Mouse (Mus musculus) G1E (cell line): ENCODE measurements at regions not wholly inside any gene's neighbourhood (a gene's known extent, or its start where the extent isn't known, plus 50 kb on each side); places are given as distances from the start of the nearest gene placed in this dataset.

Experiments
- ATAC-seq: 2 replicates; pipeline ENCODE4 v1.8.0; 2016; ENCODE audit warnings: mild to moderate bottlenecking; ENCODE audit not compliant: insufficient number of reproducible peaks, poor library complexity, low FRiP score, severe bottlenecking; ENCODE audit errors: extremely low read depth
- DNase-seq: peaks from one replicate; pipeline ENCODE4 v3.0.0; 2012; ENCODE audit warnings: low spot score
- H3K27me3 ChIP-seq: 2 replicates; pipeline ENCODE4 v1.6.1; 2012; ENCODE audit warnings: mild to moderate bottlenecking, low read length, inconsistent platforms; ENCODE audit not compliant: insufficient read depth
- H3K36me3 ChIP-seq: replicated peaks from 2 replicates; pipeline ENCODE3; 2012; ENCODE audit warnings: mild to moderate bottlenecking, inconsistent platforms
- H3K4me1 ChIP-seq: 2 replicates; pipeline ENCODE4 v1.6.1; 2012; ENCODE audit warnings: low read depth, low read length, inconsistent platforms, mixed read lengths; ENCODE audit not compliant: insufficient read depth
- H3K4me3 ChIP-seq: 2 replicates; pipeline ENCODE4 v1.5.1; 2012; ENCODE audit warnings: low read depth, mild to moderate bottlenecking, inconsistent platforms, low read length, moderate library complexity, mixed read lengths
- H3K9me3 ChIP-seq: replicated peaks from 2 replicates; pipeline ENCODE4 v1.6.1; 2012; ENCODE audit warnings: inconsistent platforms
- CTCF ChIP-seq: IDR thresholded peaks from 2 replicates; pipeline ENCODE4 v1.5.1; 2012; ENCODE audit warnings: low read depth, low read length, inconsistent platforms, mixed read lengths
- GATA1 ChIP-seq: IDR thresholded peaks from 2 replicates; pipeline ENCODE4 v1.6.1; 2012; ENCODE audit warnings: borderline replicate concordance, low read length, inconsistent platforms, mixed read lengths
- GATA2 ChIP-seq: IDR thresholded peaks from 2 replicates; pipeline ENCODE4 v1.6.1; 2012; ENCODE audit warnings: low read depth, low read length, inconsistent platforms, borderline replicate concordance
- POLR2AphosphoS5 ChIP-seq: IDR thresholded peaks from 2 replicates; pipeline ENCODE4 v1.6.1; 2012; ENCODE audit warnings: low read depth, low read length, inconsistent platforms; ENCODE audit not compliant: insufficient replicate concordance
- TAL1 ChIP-seq: conservative IDR thresholded peaks from 2 replicates; pipeline ENCODE4 v1.6.1; 2012; ENCODE audit warnings: low read depth, low read length, inconsistent platforms, mixed read lengths

DNA sequence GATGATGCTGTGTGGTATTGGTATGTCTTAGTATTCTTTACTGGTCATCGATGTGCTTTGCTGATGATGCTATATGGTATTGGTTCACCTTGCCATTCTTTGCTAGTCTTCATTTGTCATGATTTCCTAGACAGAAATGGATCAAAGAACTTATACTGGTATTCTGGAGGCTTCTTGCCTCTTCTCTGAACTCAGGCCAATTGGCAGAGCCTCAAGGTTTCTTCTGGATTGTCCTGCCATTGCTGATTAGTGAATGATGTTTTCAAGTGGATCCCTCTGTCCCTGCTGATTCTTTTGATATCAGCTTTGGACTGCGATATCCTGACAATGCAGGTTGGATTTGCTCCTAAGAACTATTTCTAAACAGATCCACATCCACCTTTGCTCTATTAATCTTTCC lies 179.1 kb upstream of the Tas2r119 start:
- TF ChIP-seq GATA1: no peak
- no peak for TF ChIP-seq POLR2AphosphoS5
- TF ChIP-seq GATA2: no peak
- no peak for TF ChIP-seq CTCF
- no peak for TF ChIP-seq TAL1
- H3K27me3 ChIP-seq: no peaks in the 10 kb centered on the region

DNA sequence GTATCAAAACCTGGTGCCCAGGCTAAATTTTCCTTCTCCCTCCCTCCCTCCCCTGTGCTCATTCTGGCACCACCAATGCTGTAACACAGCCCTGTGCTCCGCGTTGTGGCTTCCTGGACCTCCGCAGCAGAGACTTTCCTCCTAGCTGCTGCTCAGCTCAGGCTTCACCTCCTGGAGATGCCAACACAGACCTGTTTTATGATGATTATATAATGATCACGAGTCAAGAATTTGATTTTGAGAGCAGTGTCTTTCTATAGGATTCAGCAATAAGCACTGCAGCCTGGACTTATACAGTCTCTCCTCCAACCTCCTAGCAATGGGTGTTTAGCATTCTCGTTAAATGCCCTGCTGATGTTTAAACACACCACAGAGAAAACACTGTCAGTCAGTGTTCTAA lies 177.5 kb upstream of the Tas2r119 start:
- Histone ChIP-seq H3K36me3 (no peaks in the 10 kb centered on the region), H3K27me3 (no peaks in the 10 kb centered on the region), H3K4me3 (no peak overlapping the region), H3K4me1 (no peaks in the 10 kb centered on the region), H3K9me3 (no peaks in the 10 kb centered on the region)
- DNase-seq: no peak
- no peak for TF ChIP-seq POLR2AphosphoS5
- no peak for TF ChIP-seq GATA1
- TF ChIP-seq TAL1: no peak
- no peak for ATAC-seq

More for the DNA sequence above, 179.1 kb upstream of the Tas2r119 start:
- Histone ChIP-seq H3K4me3 (no peak overlapping the region), H3K4me1 (no peaks in the 10 kb centered on the region), H3K9me3 (no peaks in the 10 kb centered on the region), H3K36me3 (no peaks in the 10 kb centered on the region)
- ATAC-seq (no peak), DNase-seq (no peak)

DNA sequence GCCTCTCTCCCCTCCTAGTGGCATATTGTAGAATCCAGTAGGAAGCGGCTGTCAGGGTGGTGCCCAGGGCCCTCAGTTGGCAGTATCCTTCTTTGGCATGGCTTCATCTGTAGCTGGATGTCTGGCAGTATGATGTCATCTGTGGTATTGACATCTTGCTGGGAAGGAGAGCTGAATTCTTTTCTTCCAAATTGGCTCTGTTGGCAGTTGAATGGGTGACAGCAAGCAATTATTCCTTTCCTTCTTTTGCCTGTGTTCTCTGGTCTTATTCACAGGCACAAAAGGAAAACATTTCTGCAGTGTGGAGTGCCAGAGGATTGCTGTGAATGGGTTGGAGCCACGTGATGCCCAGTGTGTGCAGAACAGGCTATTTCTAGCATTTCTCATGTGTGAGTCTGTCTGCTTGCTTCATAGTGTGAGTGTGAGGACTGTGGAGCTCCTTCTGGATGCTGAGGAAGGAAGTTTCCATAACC lies 174.1 kb upstream of the Tas2r119 start:
- DNase-seq: no peak
- no peak for TF ChIP-seq GATA2
- no peak for TF ChIP-seq POLR2AphosphoS5
- TF ChIP-seq TAL1: no peak
- no peak for TF ChIP-seq GATA1
- no peak for TF ChIP-seq CTCF
- ATAC-seq: no peak
- no peaks in the 10 kb centered on the region for H3K4me1 ChIP-seq
- H3K36me3 ChIP-seq: no peaks in the 10 kb centered on the region
- H3K4me3 ChIP-seq: no peak overlapping the region
- H3K9me3 ChIP-seq: no peaks in the 10 kb centered on the region
- no peaks in the 10 kb centered on the region for H3K27me3 ChIP-seq

DNA sequence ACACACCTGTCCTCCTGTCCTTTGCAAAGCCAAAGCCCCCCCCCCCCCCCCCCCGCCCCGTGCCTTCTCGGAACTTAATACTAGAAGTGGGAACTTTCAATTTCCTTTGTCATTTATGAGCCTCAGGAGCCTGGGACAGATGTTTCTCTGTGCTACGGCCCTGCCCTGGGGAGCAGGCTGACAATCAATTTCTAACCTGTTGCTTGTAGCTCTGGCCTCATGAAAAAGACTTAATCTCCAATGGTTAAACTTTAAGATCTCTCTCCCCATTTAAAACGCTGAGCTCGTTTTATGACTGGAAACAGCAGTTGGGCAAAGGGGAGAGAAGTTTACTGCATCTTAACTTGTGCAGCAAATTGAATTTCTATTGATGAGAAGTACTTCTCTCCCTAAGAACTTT lies 173.6 kb upstream of the Tas2r119 start:
- ATAC-seq: no peak
- Histone ChIP-seq H3K36me3 (no peaks in the 10 kb centered on the region), H3K4me1 (no peaks in the 10 kb centered on the region), H3K9me3 (no peaks in the 10 kb centered on the region), H3K4me3 (no peak overlapping the region), H3K27me3 (no peaks in the 10 kb centered on the region)
- no peak for TF ChIP-seq TAL1
- no peak for TF ChIP-seq POLR2AphosphoS5
- no peak for TF ChIP-seq CTCF
- no peak for TF ChIP-seq GATA2
- TF ChIP-seq GATA1: no peak
- DNase-seq: no peak

DNA sequence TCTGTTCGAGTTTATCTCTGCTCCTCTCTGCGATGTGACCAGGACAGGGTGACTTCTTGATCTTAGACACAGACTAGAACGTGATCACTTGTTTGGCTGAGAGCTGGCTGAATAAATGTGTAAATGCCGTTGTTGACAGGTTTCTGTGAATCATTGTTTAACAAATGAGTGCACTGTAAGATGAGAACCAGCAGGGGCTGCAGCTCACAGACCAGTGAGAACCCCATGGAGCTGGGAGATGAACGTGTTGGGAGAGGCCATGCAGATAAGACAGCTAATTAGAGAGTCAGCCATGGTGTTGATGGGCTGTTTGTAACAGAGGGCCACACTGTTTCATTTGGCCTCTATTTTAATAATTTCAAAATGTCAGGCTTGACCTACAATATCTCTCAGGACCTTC lies 171.1 kb upstream of the Tas2r119 start:
- H3K27me3 ChIP-seq: no peaks in the 10 kb centered on the region
- no peaks in the 10 kb centered on the region for H3K9me3 ChIP-seq
- no peaks in the 10 kb centered on the region for H3K4me1 ChIP-seq
- H3K36me3 ChIP-seq: no peaks in the 10 kb centered on the region
- H3K4me3 ChIP-seq: no peak overlapping the region
- no peak for DNase-seq
- TF ChIP-seq POLR2AphosphoS5 (no peak), CTCF (no peak), TAL1 (no peak), GATA1 (no peak), GATA2 (no peak)
- ATAC-seq: no peak

DNA sequence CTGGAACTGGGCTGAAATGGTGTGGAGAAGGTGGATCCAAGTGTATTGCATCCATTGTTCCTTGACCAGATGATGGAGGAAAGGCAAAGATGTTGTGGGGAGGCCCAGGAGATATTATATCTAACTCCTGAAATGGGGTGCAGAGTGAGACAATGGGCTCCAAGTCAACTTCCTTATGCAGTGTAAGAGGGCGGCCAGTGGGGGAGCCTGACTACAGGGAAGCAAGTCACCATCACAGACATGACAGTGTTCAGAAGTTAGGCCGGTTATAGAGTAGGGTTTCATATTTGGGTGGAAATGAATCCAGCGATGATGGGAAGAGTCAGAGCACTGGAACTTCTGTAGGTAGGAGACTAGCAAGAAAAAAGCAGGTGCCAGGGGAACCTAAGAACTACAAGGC lies 167.3 kb upstream of the Tas2r119 start:
- ATAC-seq (no peak), DNase-seq (no peak)
- H3K27me3 ChIP-seq: no peaks in the 10 kb centered on the region
- no peaks in the 10 kb centered on the region for H3K36me3 ChIP-seq
- TF ChIP-seq POLR2AphosphoS5 (no peak), GATA2 (no peak), TAL1 (no peak), CTCF (no peak), GATA1 (no peak)
- no peaks in the 10 kb centered on the region for H3K4me1 ChIP-seq
- no peak overlapping the region for H3K4me3 ChIP-seq
- no peaks in the 10 kb centered on the region for H3K9me3 ChIP-seq

DNA sequence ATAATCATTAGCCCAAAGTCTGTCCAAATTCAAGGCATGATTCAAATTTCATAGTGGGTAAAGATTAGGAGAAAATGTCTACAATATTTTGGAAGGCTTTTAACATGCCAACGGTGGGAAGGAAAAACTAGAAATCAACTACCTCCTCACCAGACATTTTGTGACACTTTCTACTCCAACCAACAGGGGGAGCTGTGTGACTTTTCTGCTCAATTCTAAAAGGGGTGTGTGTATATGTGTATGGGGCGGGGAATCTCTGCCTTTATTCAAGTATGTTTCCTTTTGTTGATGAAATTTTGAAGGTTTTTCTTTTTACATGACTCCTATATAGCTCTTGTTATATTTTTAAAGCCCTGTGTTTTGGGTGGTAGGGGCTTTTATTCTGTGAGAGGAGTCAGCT lies 165.0 kb upstream of the Tas2r119 start:
- TF ChIP-seq CTCF: no peak
- TF ChIP-seq GATA2: no peak
- no peak for TF ChIP-seq GATA1
- TF ChIP-seq POLR2AphosphoS5: no peak
- TF ChIP-seq TAL1: no peak
- H3K27me3 ChIP-seq: no peaks in the 10 kb centered on the region
- no peaks in the 10 kb centered on the region for H3K36me3 ChIP-seq
- ATAC-seq (no peak), DNase-seq (no peak)
- H3K4me1 ChIP-seq: no peaks in the 10 kb centered on the region
- H3K4me3 ChIP-seq: no peak overlapping the region
- H3K9me3 ChIP-seq: no peaks in the 10 kb centered on the region
